Mouse (Mus musculus) myocyte (in vitro differentiated cells): ENCODE results near the gene Echdc2.

ENCODE experiments used
- CEBPB ChIP-seq: IDR thresholded peaks from 2 replicates; pipeline ENCODE4 v1.6.1; 2011; ENCODE audit warnings: mild to moderate bottlenecking, moderate library complexity; ENCODE audit not compliant: poor library complexity, insufficient read depth, severe bottlenecking
- MAX ChIP-seq: IDR thresholded peaks from one replicate; pipeline ENCODE4 v1.6.1; 2011; ENCODE audit warnings: low read depth, mild to moderate bottlenecking, control low read depth
- POLR2A ChIP-seq: IDR thresholded peaks from one replicate; pipeline ENCODE4 v1.6.1; 2011; ENCODE audit warnings: low read depth, mild to moderate bottlenecking, control low read depth, moderate library complexity; ENCODE audit not compliant: insufficient read length
- REST ChIP-seq: IDR thresholded peaks from one replicate; pipeline ENCODE4 v1.6.1; 2011; ENCODE audit warnings: mild to moderate bottlenecking, control low read depth, moderate library complexity; ENCODE audit not compliant: insufficient read depth, insufficient read length

DNA sequence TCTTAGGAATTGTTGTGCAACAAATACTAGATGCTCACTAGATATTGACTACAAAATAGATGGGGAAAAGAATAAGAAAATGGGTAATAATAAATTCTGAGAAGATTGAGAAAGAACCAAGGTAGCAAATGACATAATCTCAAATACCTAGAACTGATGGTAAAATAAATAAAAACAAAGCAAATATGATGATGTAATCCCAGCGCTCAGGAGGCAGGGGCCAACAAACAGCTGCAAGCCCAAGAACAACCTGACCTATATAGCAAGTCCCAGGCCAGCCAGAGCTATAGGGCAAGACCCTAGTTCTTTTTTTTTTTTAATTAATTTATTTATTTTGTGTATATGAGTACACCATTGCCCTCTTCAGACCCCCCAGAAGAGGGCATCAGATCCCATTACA, 41.1 kb upstream of the Echdc2 start:
- TF ChIP-seq POLR2A: no peak
- no peak for TF ChIP-seq REST
- no peak for TF ChIP-seq CEBPB
- no peak for TF ChIP-seq MAX
